9 mouse cellular contexts compared by ENCODE assay signal in genomic region chr3:22090431-22091265, GRCm38 (mm10). TPM values are rescaled to one million over a fixed set of nuclear protein-coding genes. Genes with fewer than 3 reads are reported as not detected.
A peak's percentile ranks its signal among the peaks of the same experiment; 100 is the strongest.
DNase-seq lines count a peak whose midpoint lies in the region; ATAC-seq and TF ChIP-seq lines count a peak whose summit lies in the region.
"Had no signal": no experiment of that assay in that cellular context is flagged by ENCODE, and none has a peak within 500 bp of the region (broad histone marks: within the 10 kb centered on the region; RNA-seq: fewer than 3 reads in every experiment).

No protein-coding gene starts in this region.

- CTCF ChIA-PET in Patski (lab: Charles Lee) = interaction anchor here (0.7 to 4.7 kb wide), 7 partner anchors 9 to 591 kb away, joined by 3 to 36 read pairs (median 5); no protein-coding TSS in a partner anchor

- ATAC-seq in Patski = peak; percentile 85
- peak; percentile 81 for ATAC-seq in intestine, embryonic 14.5 days (replicated peaks; ENCODE audit: low FRiP score, low TSS enrichment, low read depth)
- ATAC-seq in lung, embryonic 16.5 days (ENCODE audit: low read depth) = peak; percentile 52; the same call in 1 of the 2 replicates

- WGBS in intestine, embryonic 14.5 days = 57% methylated on average over 8 of the region's 8 CpGs
- 46% methylated on average over 8 of the region's 8 CpGs for WGBS in lung, embryonic 16.5 days

- no peaks in the 10 kb centered on the region for H3K27me3 ChIP-seq in Patski
- H3K27me3 ChIP-seq in intestine, embryonic 14.5 days (replicated peaks; ENCODE audit: control insufficient read depth, insufficient read depth, low read length) = no peaks in the 10 kb centered on the region
- no peaks in the 10 kb centered on the region for H3K27me3 ChIP-seq in lung, embryonic 16.5 days (ENCODE audit: control insufficient read depth, insufficient read depth, low read depth, low read length)
- H3K27me3 ChIP-seq: CH12.LX had no signal

- peak; percentile 26 for DNase-seq in embryo, embryonic 10 days (ENCODE audit: low spot score)
- no peak for DNase-seq in embryo, embryonic 9.5 days (ENCODE audit: extremely low spot score)
- no peak for DNase-seq in Patski (ENCODE audit: low read depth, low spot score)
- DNase-seq in intestine, embryonic 14.5 days (ENCODE audit: low spot score) = peak; percentile 55
- DNase-seq in testis, postnatal 14 days (ENCODE audit: low spot score) = no peak
- DNase-seq in layer of hippocampus, postnatal 25 days (ENCODE audit: extremely low spot score in 1 of 2, low spot score in 1 of 2) = no peak
- no peak for DNase-seq in c-Kit-positive CD71-positive TER-119-positive erythroid progenitor cells, embryonic 14.5 days (ENCODE audit: low spot score)

- H3K4me3 ChIP-seq in intestine, embryonic 14.5 days (ENCODE audit: low read depth, low read length) = no peak overlapping the region
- no peak overlapping the region for H3K4me3 ChIP-seq in lung, embryonic 16.5 days (ENCODE audit: low read length)

- TF ChIP-seq CTCF in Patski (IDR thresholded peaks at IDR 0.05) = no peak

- 0 out of 2 replicates have a peak overlapping the region, but pooled peaks have one; percentile 1 for H3K4me2 ChIP-seq in intestine, embryonic 14.5 days (ENCODE audit: low read length)
- no peak overlapping the region for H3K4me2 ChIP-seq in lung, embryonic 16.5 days (ENCODE audit: low read depth, low read length)

- in situ Hi-C loops in Patski (cut with MboI; ENCODE audit: low pct_unique_long_range_greater_than_20kb) = loop anchor here (5.0 kb wide), 1 partner anchor 528 kb away; no protein-coding TSS in a partner anchor

- H3K27ac ChIP-seq in intestine, embryonic 14.5 days (ENCODE audit: low read depth) = 0 out of 2 replicates have a peak overlapping the region, but pooled peaks have one; percentile 17
- H3K27ac ChIP-seq in lung, embryonic 16.5 days (ENCODE audit: low read length) = 0 out of 2 replicates have a peak overlapping the region, but pooled peaks have one; percentile 27

- H3K36me3 ChIP-seq in intestine, embryonic 14.5 days (ENCODE audit: control insufficient read depth, insufficient read depth, low read length) = no peaks in the 10 kb centered on the region
- H3K36me3 ChIP-seq in lung, embryonic 16.5 days (ENCODE audit: control insufficient read depth, insufficient read depth, low read length) = no peaks in the 10 kb centered on the region

- no peaks in the 10 kb centered on the region for H3K9me3 ChIP-seq in intestine, embryonic 14.5 days (ENCODE audit: control insufficient read depth, low read length)
- H3K9me3 ChIP-seq in lung, embryonic 16.5 days (ENCODE audit: control insufficient read depth, low read length) = no peaks in the 10 kb centered on the region

- H3K4me1 ChIP-seq in intestine, embryonic 14.5 days (replicated peaks; ENCODE audit: control insufficient read depth, insufficient read depth, low read length) = 0 out of 2 replicates have a peak, but pooled peaks cover 13% of the 10 kb centered on the region
- peaks cover 19% of the 10 kb centered on the region for H3K4me1 ChIP-seq in lung, embryonic 16.5 days (replicated peaks; ENCODE audit: control insufficient read depth, insufficient read depth, low read length)

- POLR2A ChIA-PET in Patski (lab: Charles Lee) = interaction anchor here (0.7 to 2.3 kb wide), 5 partner anchors 10 to 267 kb away, joined by 4 to 7 read pairs (median 5); partner anchors contain the start of gene Tbl1xr1

- no peak overlapping the region for H3K9ac ChIP-seq in intestine, embryonic 14.5 days (ENCODE audit: low read length)
- no peak overlapping the region; the same call in 1 of the 2 replicates for H3K9ac ChIP-seq in lung, embryonic 16.5 days (ENCODE audit: low read length)

RNA-seq across cellular contexts. Expression of gene Tbl1xr1, which starts 14.2 kb away (rescaled TPM):
- polyA plus RNA-seq in Patski (2021) = 36.5 TPM
- polyA plus RNA-seq in intestine, embryonic 14.5 days (2014; fragmentation: Nextera tagmentation; extraction: Ambion mirVana) = 22.3 and 23.9 TPM in 2 replicates
- polyA plus RNA-seq in lung, embryonic 16.5 days (2015; fragmentation: Nextera tagmentation; extraction: Ambion mirVana) = 22.3 and 26.2 TPM in 2 replicates
- total RNA-seq in layer of hippocampus, postnatal 25 days (2021) = 100 to 1,000 TPM; 135 to 151 TPM

Comparison
In these comparisons a context has a peak if more than half of its experiments do, and no peak if none do; other contexts are left out.
1. DNase-seq: peak in embryo, embryonic 10 days (single experiment) and intestine, embryonic 14.5 days (single experiment); none in embryo, embryonic 9.5 days (single experiment), Patski (single experiment), testis, postnatal 14 days (single experiment), layer of hippocampus, postnatal 25 days (0 of 2) and c-Kit-positive CD71-positive TER-119-positive erythroid progenitor cells, embryonic 14.5 days (single experiment).
2. Peak in every context shown above with its lines, with median percentiles within 50 percentile points of each other: ATAC-seq.